Mouse (Mus musculus): ENCODE results near the gene Pole3. TPM values are rescaled to one million over a fixed set of nuclear protein-coding genes. Genes with fewer than 3 reads are reported as not detected.

The Pole3 gene
- 113 and 115 TPM in 2 replicates for polyA plus RNA-seq (2016; fragmentation: Nextera tagmentation; extraction: Ambion mirVana)

DNA sequence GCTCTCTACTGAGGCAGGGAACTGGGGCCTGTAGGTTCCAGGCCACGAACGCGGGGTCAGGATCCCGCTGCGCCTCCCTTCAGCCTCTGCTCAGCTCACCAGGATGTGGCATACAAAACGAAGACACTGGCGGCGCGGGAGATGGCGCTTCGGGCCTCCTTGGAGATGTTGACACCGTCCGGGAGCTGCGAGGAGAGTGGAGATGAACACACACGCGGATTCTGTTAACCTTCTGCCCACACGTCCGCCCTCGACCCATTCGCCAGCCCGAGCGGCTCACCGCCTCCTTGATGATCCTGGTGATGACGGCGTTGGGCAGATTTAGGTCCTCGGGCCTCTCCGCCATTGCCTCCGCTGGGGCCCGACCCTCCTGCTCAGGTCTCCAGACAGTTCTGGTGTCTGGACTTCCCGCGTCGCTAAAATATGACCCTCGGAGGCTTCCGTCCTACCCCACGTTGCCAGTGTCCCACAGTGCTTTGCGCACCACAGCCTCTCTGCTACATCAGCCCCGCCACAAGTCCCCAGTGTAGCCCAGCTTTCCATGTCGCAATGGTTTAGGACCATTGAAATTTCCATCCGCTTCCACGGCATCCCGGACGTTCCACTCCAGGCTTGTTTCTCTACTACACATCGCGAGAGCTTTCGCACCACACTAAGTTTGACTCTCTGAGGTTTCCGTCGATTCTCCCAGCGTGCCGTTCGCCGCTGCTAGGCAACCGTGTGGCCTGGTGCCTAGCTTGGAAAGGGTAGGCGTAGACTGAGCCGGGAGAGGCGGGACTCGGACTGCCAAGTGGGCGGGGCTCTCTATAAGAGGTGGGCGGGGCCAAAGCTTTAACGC lies at the start of gene Pole3, which contains the start of gene 4933430I17Rik:
Gene Pole3 (minus strand): TSS at position 418 of the 838 bp plus-strand sequence.
Gene 4933430I17Rik (plus strand): TSS at position 719 of the 838 bp plus-strand sequence.
- H3K27ac ChIP-seq = peak within 1 kb of the TSS; percentile 93
- H3K9ac ChIP-seq = peak within 1 kb of the TSS; percentile 77
- H3K36me3 ChIP-seq (replicated peaks) = peaks cover 14% of the 10 kb centered on the region
- no peaks in the 10 kb centered on the region for H3K9me3 ChIP-seq
- H3K4me1 ChIP-seq = peaks cover 18% of the 10 kb centered on the region
- peak; percentile 98 for ATAC-seq (ENCODE audit: low FRiP score)
- under 1% methylated on average over 59 of the region's 59 CpGs for WGBS
- peak within 1 kb of the TSS; percentile 81 for H3K4me3 ChIP-seq (replicated peaks)
- peak within 1 kb of the TSS; percentile 88 for H3K4me2 ChIP-seq
- H3K27me3 ChIP-seq = no peaks in the 10 kb centered on the region

DNA sequence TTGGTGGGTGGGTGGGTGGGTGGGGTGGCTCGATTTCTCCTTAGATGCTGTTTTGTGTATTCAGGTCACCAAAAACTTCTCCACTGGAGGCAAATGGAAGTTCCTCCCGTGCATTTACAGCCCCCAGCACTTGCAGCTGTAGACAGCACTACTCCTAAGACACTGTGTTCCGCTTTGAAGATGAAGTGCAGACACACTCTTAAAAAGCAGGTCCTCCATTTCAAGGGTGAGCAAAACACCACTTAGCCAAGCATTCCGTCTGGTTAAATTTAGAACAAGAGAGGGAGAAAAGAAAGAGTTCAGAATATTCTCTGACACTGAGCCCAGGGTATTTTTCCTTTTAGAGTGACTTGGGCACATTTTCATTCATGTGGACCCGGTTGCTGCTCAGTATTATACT lies 45.2 kb upstream of the Pole3 start:
- H3K36me3 ChIP-seq (replicated peaks) = no peaks in the 10 kb centered on the region
- H3K9me3 ChIP-seq = no peaks in the 10 kb centered on the region
- H3K9ac ChIP-seq = no peak overlapping the region
- H3K4me2 ChIP-seq = no peak overlapping the region
- 75% methylated on average over 5 of the region's 5 CpGs for WGBS
- H3K4me3 ChIP-seq (replicated peaks) = no peak overlapping the region
- no peak overlapping the region for H3K27ac ChIP-seq
- no peaks in the 10 kb centered on the region for H3K27me3 ChIP-seq
- ATAC-seq (ENCODE audit: low FRiP score) = no peak
- no peaks in the 10 kb centered on the region for H3K4me1 ChIP-seq

DNA sequence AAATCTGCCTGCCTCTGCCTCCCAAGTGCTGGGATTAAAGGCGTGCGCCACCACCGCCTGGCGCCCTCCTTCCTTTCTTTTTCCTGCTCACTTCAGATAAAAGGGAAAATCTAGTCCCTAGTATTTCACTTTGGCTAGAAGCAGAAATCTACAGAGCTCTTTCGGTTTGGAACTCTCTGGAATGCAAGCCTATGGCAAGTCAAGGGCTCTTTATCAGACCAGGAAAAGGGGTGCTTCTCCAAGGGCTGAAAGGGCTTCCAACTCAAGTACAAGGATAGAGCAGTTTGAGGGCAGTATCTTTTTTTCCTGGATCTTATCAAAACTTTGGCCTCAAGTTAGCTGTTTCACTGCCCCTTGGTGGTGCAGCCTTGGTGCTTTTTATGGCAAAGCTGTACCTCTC lies 44.7 kb upstream of the Pole3 start:
- no peak overlapping the region for H3K4me2 ChIP-seq
- no peaks in the 10 kb centered on the region for H3K36me3 ChIP-seq (replicated peaks)
- H3K4me3 ChIP-seq (replicated peaks) = no peak overlapping the region
- H3K27ac ChIP-seq = no peak overlapping the region
- no peaks in the 10 kb centered on the region for H3K27me3 ChIP-seq
- ATAC-seq (ENCODE audit: low FRiP score) = no peak
- 86% methylated on average over 5 of the region's 5 CpGs for WGBS
- no peaks in the 10 kb centered on the region for H3K4me1 ChIP-seq
- H3K9ac ChIP-seq = no peak overlapping the region
- no peaks in the 10 kb centered on the region for H3K9me3 ChIP-seq

DNA sequence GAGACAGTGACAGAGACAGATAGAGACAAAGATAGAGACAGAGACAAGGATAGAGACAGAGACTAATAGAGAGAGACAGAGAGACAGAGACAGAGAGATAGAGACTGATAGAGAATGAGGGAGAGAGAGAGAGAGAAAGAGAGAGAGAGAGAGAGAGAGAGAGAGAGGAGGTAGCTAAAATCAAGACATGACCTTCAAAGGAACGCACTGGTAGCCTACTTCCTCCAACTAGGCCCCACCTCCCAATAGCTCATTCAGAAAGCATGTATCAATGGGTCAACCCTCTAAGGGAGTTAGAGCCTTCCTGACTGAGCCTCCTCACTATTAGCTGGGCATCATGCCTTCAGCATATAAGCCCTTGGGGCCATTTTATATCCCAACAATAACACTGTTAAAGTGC lies 43.5 kb upstream of the Pole3 start:
- H3K27ac ChIP-seq = no peak overlapping the region
- H3K36me3 ChIP-seq (replicated peaks) = no peaks in the 10 kb centered on the region
- no peak overlapping the region for H3K4me3 ChIP-seq (replicated peaks)
- H3K4me2 ChIP-seq = no peak overlapping the region
- no peaks in the 10 kb centered on the region for H3K4me1 ChIP-seq
- no peak overlapping the region for H3K9ac ChIP-seq
- H3K9me3 ChIP-seq = no peaks in the 10 kb centered on the region
- no peak for ATAC-seq (ENCODE audit: low FRiP score)
- H3K27me3 ChIP-seq = no peaks in the 10 kb centered on the region
- 85% methylated on average over 1 of the region's 1 CpGs for WGBS

DNA sequence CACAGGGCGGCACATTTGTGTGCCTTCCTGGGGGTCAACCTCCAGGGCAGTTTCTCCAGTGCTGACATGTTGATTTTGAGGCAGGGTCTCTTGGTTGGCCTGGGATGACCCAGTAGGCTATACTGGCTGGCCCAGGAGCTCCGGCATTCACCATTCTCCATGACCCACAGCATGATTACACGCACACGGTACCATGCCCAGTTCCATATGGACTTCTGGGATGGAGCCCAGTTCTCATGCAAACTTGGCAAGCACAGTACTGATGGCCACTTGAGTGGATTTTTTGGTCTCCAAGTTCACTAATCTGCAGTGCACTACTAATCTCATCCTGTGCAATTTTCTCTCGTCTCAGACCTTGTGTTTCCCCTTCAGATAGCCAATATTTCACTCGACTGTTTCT lies 42.8 kb upstream of the Pole3 start:
- ATAC-seq (ENCODE audit: low FRiP score) = no peak
- WGBS = 90% methylated on average over 6 of the region's 6 CpGs
- H3K27me3 ChIP-seq = no peaks in the 10 kb centered on the region

DNA sequence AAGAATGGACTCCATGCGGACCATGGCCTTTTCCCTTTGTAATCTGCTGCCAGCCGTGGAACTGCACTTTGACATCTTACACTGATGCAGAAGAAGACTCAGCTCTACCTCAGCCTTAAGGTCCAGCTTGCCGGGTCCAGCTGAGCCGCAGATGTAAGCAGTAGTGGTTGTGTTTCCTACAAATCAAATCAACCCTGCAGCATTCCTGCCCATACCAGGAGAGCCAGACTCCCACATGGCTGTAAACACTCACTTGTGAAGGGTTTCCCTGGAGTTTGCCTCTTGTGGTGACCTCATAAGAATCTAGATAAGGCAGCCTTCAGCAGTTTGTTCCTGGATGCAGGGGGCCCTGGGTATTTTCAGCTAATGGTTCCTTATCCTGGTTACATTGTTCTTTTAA lies 41.7 kb upstream of the Pole3 start:
- ATAC-seq (ENCODE audit: low FRiP score) = no peak
- Histone ChIP-seq H3K27ac (no peak overlapping the region), H3K4me3 (replicated peaks) (no peak overlapping the region), H3K9me3 (no peaks in the 10 kb centered on the region), H3K4me1 (peaks cover 3% of the 10 kb centered on the region; the same call in 1 of the 2 replicates), H3K27me3 (no peaks in the 10 kb centered on the region), H3K36me3 (replicated peaks) (no peaks in the 10 kb centered on the region), H3K9ac (no peak overlapping the region), H3K4me2 (no peak overlapping the region)
- 87% methylated on average over 4 of the region's 4 CpGs for WGBS

More for the DNA sequence above, 42.8 kb upstream of the Pole3 start:
- Histone ChIP-seq H3K4me2 (no peak overlapping the region), H3K4me3 (replicated peaks) (no peak overlapping the region), H3K27ac (no peak overlapping the region), H3K4me1 (no peaks in the 10 kb centered on the region), H3K36me3 (replicated peaks) (no peaks in the 10 kb centered on the region), H3K9ac (no peak overlapping the region), H3K9me3 (no peaks in the 10 kb centered on the region)

DNA sequence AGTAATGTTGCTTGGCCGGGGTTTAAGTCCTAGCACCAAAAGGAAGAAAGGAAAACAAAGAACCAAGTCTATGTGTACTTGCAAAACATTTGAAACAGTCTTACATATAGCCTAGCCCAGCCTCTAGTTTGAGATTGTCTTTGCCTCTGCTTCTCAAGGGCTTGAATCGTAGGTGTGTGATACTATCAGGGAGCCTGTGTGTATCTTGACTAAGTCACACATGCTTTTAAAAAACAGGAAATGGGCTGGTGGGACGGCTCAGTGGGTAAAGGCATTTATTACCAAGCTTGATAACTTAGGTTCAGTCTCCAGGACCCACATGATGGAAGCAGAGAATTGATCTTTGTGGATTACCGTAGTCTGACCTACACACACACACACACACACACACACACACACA lies 37.1 kb upstream of the Pole3 start:
- H3K9me3 ChIP-seq = no peaks in the 10 kb centered on the region
- peak overlapping the region; percentile 37; the same call in 1 of the 2 replicates for H3K27ac ChIP-seq
- 84% methylated on average over 4 of the region's 4 CpGs for WGBS
- no peaks in the 10 kb centered on the region for H3K36me3 ChIP-seq (replicated peaks)
- peaks cover 5% of the 10 kb centered on the region; the same call in 1 of the 2 replicates for H3K4me1 ChIP-seq
- ATAC-seq (ENCODE audit: low FRiP score) = no peak
- peaks cover 9% of the 10 kb centered on the region for H3K27me3 ChIP-seq
- no peak overlapping the region for H3K4me3 ChIP-seq (replicated peaks)
- no peak overlapping the region for H3K9ac ChIP-seq
- H3K4me2 ChIP-seq = no peak overlapping the region

DNA sequence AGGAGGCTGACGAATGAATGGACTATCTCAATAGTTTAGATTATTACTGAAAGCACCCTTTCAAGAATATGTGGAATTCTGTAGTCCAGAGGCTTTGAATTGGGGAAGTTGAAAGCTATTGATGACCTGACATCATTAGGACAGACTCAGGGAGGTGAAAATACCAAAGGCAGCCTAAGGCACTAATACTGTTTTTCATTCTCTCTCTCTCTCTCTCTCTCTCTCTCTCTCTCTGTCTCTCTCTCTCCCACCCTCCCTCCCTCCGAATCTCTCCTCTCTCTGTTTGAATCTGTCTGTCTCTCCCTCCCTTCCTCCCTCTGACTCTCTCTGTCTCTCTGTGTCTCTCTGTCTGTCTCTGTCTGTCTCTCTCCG lies 36.7 kb upstream of the Pole3 start:
- peaks cover 9% of the 10 kb centered on the region for H3K27me3 ChIP-seq
- H3K27ac ChIP-seq = peak overlapping the region; percentile 37; the same call in 1 of the 2 replicates
- ATAC-seq (ENCODE audit: low FRiP score) = no peak; the same call in 1 of the 2 replicates
- no peaks in the 10 kb centered on the region for H3K9me3 ChIP-seq
- no peak overlapping the region for H3K4me3 ChIP-seq (replicated peaks)
- no peak overlapping the region for H3K4me2 ChIP-seq
- WGBS = 58% methylated on average over 3 of the region's 3 CpGs
- H3K9ac ChIP-seq = no peak overlapping the region
- peaks cover 5% of the 10 kb centered on the region; the same call in 1 of the 2 replicates for H3K4me1 ChIP-seq
- H3K36me3 ChIP-seq (replicated peaks) = no peaks in the 10 kb centered on the region

DNA sequence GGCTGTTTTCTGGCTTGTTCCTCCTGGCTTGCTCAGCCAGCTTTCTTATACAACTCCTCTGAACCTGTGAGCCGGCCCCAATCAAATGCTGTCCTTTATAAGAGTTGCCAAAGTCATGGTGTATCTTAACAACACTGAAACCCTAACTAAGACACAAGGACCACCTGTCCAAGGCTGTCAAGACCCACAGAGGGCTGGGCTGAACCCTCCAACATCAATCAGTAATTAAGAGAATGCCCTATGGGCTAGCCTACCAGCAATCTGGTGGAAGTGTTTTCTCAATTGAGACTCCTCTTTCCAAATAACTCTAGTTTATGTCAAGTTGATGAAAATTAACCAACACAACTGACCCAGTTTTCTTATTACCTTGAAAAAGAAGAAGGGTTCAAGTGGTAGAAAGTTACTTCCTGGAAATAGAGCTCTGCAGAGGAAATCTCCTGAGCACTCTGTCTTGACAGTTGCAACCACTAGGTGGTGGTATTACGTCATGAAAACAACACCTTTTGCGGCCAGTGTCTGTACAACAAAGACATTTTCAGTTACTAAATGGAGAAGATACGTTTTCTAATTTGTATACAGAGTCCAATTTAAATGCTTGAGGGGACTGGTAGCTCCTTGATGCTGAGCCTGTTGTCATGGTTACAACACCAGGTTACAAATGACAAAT lies 36.2 kb upstream of the Pole3 start:
- H3K36me3 ChIP-seq (replicated peaks) = no peaks in the 10 kb centered on the region
- no peaks in the 10 kb centered on the region for H3K9me3 ChIP-seq
- 23% methylated on average over 4 of the region's 4 CpGs for WGBS
- no peak overlapping the region for H3K9ac ChIP-seq
- no peak overlapping the region for H3K4me3 ChIP-seq (replicated peaks)
- peak; percentile 85 for ATAC-seq (ENCODE audit: low FRiP score)
- no peak overlapping the region for H3K27ac ChIP-seq
- H3K4me1 ChIP-seq = peaks cover 5% of the 10 kb centered on the region; the same call in 1 of the 2 replicates
- peaks cover 9% of the 10 kb centered on the region for H3K27me3 ChIP-seq
- no peak overlapping the region for H3K4me2 ChIP-seq

DNA sequence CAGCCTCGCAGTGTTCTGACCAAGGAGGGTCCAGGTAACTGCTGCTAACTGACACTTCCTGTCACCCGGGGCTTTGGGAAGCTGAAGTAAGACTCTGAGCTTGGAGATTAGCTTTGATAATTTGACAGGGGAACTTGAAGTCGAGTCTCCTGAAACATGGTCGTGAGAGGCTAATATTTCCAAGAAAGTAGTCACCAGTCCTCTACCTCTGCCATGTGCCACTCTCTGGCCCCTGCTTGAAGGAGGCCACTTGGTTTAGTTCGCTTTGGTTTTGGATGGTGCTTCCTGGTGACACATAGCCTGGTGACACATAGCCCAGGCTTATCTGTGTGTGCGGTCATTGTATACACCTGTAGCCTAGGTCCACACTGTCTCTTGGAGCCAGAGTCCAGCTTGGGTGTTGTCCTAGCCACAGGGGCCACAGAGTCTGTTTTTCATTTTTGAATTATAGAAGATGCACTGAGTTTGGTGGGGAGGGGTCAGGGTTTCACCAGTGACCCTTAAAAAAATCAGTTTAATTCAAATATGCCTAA lies 35.0 kb upstream of the Pole3 start, which contains the start of gene Rgs3:
Gene Rgs3 (plus strand): TSS at position 51 of the 533 bp plus-strand sequence.
- Histone ChIP-seq H3K4me2 (no peak within 1 kb of the TSS), H3K9ac (no peak within 1 kb of the TSS), H3K27ac (no peak within 1 kb of the TSS), H3K36me3 (replicated peaks) (no peaks in the 10 kb centered on the region), H3K27me3 (peaks cover 9% of the 10 kb centered on the region), H3K4me3 (replicated peaks) (no peak within 1 kb of the TSS), H3K4me1 (peaks cover 5% of the 10 kb centered on the region; the same call in 1 of the 2 replicates), H3K9me3 (no peaks in the 10 kb centered on the region)
- WGBS = 74% methylated on average over 6 of the region's 6 CpGs
- no peak for ATAC-seq (ENCODE audit: low FRiP score)

DNA sequence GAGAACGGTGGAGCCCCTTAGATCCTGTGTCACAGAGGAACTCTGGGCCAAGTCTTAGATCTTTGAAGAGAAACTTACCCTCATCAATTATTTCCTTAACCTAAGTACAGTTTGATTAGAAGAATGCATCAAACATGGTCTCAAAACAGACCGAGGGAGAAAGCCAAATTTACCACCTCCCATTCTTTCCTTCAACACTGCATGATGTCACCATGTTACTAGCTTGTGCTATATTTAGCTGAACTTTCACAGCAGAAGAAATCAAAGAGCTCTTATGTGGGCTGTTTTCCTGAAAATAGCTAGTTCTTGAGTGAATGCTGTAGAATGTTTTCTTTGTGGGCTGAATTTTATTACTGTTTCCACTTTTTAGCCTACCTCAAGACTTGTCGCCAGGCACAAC lies 32.6 kb upstream of the Pole3 start:
- 72% methylated on average over 3 of the region's 3 CpGs for WGBS
- ATAC-seq (ENCODE audit: low FRiP score) = no peak
- Histone ChIP-seq H3K4me3 (replicated peaks) (no peak overlapping the region), H3K9me3 (no peaks in the 10 kb centered on the region), H3K9ac (no peak overlapping the region), H3K27me3 (peaks cover 9% of the 10 kb centered on the region), H3K4me1 (peaks cover 5% of the 10 kb centered on the region; the same call in 1 of the 2 replicates), H3K4me2 (no peak overlapping the region), H3K27ac (no peak overlapping the region), H3K36me3 (replicated peaks) (no peaks in the 10 kb centered on the region)

DNA sequence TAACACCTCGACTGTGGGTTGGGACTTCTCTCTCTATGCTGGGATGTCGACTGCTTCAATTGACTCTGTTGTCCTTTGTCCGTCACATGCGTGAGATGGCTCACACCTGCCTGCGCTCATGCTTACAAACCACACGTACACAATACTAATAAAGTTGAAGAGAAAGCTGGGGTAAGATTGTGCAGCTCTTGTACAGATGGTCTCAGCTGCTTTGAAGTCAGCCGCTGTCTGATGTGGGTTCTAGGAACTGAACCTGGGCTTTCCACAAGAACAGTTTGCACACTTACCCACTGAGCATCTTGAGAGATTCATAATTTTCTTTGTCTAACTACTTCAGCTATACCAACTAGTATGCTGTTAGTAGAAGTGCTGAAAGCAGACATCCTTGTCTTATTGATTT lies 27.1 kb upstream of the Pole3 start:
- Histone ChIP-seq H3K4me1 (no peaks in the 10 kb centered on the region), H3K27ac (no peak overlapping the region), H3K9ac (no peak overlapping the region), H3K4me2 (no peak overlapping the region), H3K4me3 (replicated peaks) (no peak overlapping the region), H3K27me3 (no peaks in the 10 kb centered on the region), H3K9me3 (no peaks in the 10 kb centered on the region), H3K36me3 (replicated peaks) (no peaks in the 10 kb centered on the region)
- ATAC-seq (ENCODE audit: low FRiP score) = no peak
- WGBS = 87% methylated on average over 7 of the region's 7 CpGs

All from forebrain, embryonic 12.5 days (tissue).